8 mouse cellular contexts compared by ENCODE assay signal in the genomic region with DNA sequence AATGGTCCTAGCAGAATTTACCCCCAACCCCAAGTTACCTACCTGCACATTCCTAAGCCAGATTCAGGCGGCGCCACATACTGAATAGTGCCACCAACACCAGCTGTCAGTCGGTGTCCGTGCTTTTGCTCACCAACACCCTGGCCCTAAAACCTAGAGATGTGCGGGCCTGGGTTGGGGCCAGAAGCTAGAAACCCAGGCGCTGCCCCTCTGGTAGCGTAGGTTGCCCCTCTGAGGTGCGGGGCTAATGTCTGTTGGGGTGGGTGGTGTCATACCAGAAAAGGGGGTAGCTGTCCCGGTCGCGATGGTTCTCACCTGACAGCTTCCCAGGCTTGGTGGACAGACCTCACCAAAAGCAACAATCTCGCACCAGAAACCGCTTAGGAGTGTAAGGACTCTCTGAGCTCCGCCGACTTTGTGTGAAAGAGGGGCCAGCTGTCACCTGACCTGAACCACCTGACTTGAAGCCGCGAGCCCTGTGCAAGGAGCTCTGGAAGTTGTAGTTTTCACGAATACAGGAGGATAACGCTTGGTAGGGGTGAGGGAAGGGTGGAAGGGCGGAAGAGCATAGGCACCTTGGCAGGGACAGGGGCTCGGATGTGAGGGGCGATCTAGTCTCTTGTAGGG. TPM values are rescaled to one million over a fixed set of nuclear protein-coding genes. Genes with fewer than 3 reads are reported as not detected.
DNase-seq lines count a peak whose midpoint lies in the region; ATAC-seq lines count a peak whose summit lies in the region.

Gene Ctns, minus strand, starts transcription at position 440 of the 627 bp plus-strand sequence.

- 1% methylated on average over 22 of the region's 22 CpGs for WGBS in forebrain, embryonic 15.5 days
- under 1% methylated on average over 21 of the region's 22 CpGs for WGBS in hindbrain, embryonic 13.5 days

- H3K36me3 ChIP-seq in forebrain, embryonic 15.5 days, result peaks cover 6% of the 10 kb centered on the region; the same call in 1 of the 2 replicates
- peaks cover 13% of the 10 kb centered on the region for H3K36me3 ChIP-seq in hindbrain, embryonic 13.5 days

- H3K27me3 ChIP-seq in forebrain, embryonic 15.5 days, result no peaks in the 10 kb centered on the region
- no peaks in the 10 kb centered on the region for H3K27me3 ChIP-seq in hindbrain, embryonic 13.5 days

- peaks cover 28% of the 10 kb centered on the region for H3K4me1 ChIP-seq in forebrain, embryonic 15.5 days
- H3K4me1 ChIP-seq in hindbrain, embryonic 13.5 days (replicated peaks), result peaks cover 27% of the 10 kb centered on the region

- H3K9ac ChIP-seq in forebrain, embryonic 15.5 days (replicated peaks), result peak within 1 kb of the TSS; percentile 61
- H3K9ac ChIP-seq in hindbrain, embryonic 13.5 days, result peak within 1 kb of the TSS; percentile 88

- peak within 1 kb of the TSS; percentile 96 for H3K4me2 ChIP-seq in forebrain, embryonic 15.5 days (replicated peaks)
- peak within 1 kb of the TSS; percentile 83 for H3K4me2 ChIP-seq in hindbrain, embryonic 13.5 days

- H3K27ac ChIP-seq in forebrain, embryonic 15.5 days (replicated peaks), result 0 out of 2 replicates have a peak within 1 kb of the TSS, but pooled peaks have one; percentile 25
- H3K27ac ChIP-seq in hindbrain, embryonic 13.5 days, result peak within 1 kb of the TSS; percentile 76

- DNase-seq in cerebellum, adult 8-10 months, result no peak
- DNase-seq in c-Kit-positive CD71-negative TER-119-negative erythroid progenitor cells, embryonic 14.5 days (ENCODE audit: low read depth), result peak; percentile 74
- DNase-seq in layer of hippocampus, postnatal 25 days (ENCODE audit: extremely low spot score in 1 of 2, low spot score in 1 of 2), result no peak
- DNase-seq in lung, postnatal 10 days, result peak; percentile 89
- peak; percentile 85 to 92 for DNase-seq in right cerebral cortex, adult 2 months (ENCODE audit: low spot score in 2 of 2)

- peak; percentile 94 for ATAC-seq in cerebellum, adult (ENCODE audit: insufficient number of reproducible peaks, low FRiP score, low TSS enrichment)
- peak; percentile 96 for ATAC-seq in forebrain, embryonic 15.5 days (replicated peaks)
- peak; percentile 97 for ATAC-seq in hindbrain, embryonic 13.5 days (ENCODE audit: low FRiP score)

- peak within 1 kb of the TSS; percentile 73 for H3K4me3 ChIP-seq in forebrain, embryonic 15.5 days
- H3K4me3 ChIP-seq in hindbrain, embryonic 13.5 days, result peak within 1 kb of the TSS; percentile 79

- H3K9me3 ChIP-seq in forebrain, embryonic 15.5 days, result no peaks in the 10 kb centered on the region
- no peaks in the 10 kb centered on the region for H3K9me3 ChIP-seq in hindbrain, embryonic 13.5 days

RNA-seq across cellular contexts. Expression of gene Ctns, which starts in this region (rescaled TPM):
- 17.4 and 21.5 TPM in 2 replicates for polyA plus RNA-seq in forebrain, embryonic 15.5 days (2015; fragmentation: Nextera tagmentation; extraction: Ambion mirVana)
- polyA plus RNA-seq in hindbrain, embryonic 13.5 days (2015; fragmentation: Nextera tagmentation; extraction: Ambion mirVana), result 21.5 and 22.8 TPM in 2 replicates
- total RNA-seq in layer of hippocampus, postnatal 25 days (2021), result 10 to 100 TPM; 16.5 to 23.0 TPM

Comparison
In these comparisons a context has a peak if more than half of its experiments do, and no peak if none do; other contexts are left out.
1. DNase-seq: peak in c-Kit-positive CD71-negative TER-119-negative erythroid progenitor cells, embryonic 14.5 days (single experiment), lung, postnatal 10 days (single experiment) and right cerebral cortex, adult 2 months (2 of 2); none in cerebellum, adult 8-10 months (single experiment) and layer of hippocampus, postnatal 25 days (0 of 2).
2. Peak in every context shown above with its lines, with median percentiles within 50 percentile points of each other: ATAC-seq.